Mouse (Mus musculus) heart, embryonic 16.5 days (tissue): ENCODE results near the gene Tspan31. TPM values are rescaled to one million over a fixed set of nuclear protein-coding genes. Genes with fewer than 3 reads are reported as not detected.
A peak's percentile ranks its signal among the peaks of the same experiment; 100 is the strongest.

Source experiments
- ATAC-seq: fragments of 200-750 bp; cut with Nextera tagmentation; replicated peaks from 2 replicates; pipeline ENCODE4 v1.8.0; 2017; ENCODE audit warnings: moderate number of reproducible peaks; ENCODE audit not compliant: insufficient read depth, low FRiP score; ENCODE audit errors: extremely low read depth
- H3K27ac ChIP-seq: fragments of 300-500 bp; sonication (generic); 2 replicates; pipeline ENCODE4 v1.5.1; 2014; ENCODE audit warnings: mild to moderate bottlenecking, low read length, control low read depth, moderate library complexity
- H3K27me3 ChIP-seq: fragments of 300-500 bp; sonication (generic); 2 replicates; pipeline ENCODE4 v1.6.1; 2014; ENCODE audit warnings: low read length, mixed read lengths; ENCODE audit not compliant: control insufficient read depth, insufficient read depth
- H3K36me3 ChIP-seq: fragments of 300-500 bp; sonication (generic); 2 replicates; pipeline ENCODE4 v1.6.1; 2014; ENCODE audit not compliant: control insufficient read depth, insufficient read depth
- H3K4me1 ChIP-seq: fragments of 300-500 bp; sonication (generic); 2 replicates; pipeline ENCODE4 v1.6.1; 2014; ENCODE audit warnings: low read length, mixed read lengths; ENCODE audit not compliant: control insufficient read depth, insufficient read depth
- H3K4me2 ChIP-seq: fragments of 300-500 bp; sonication (generic); 2 replicates; pipeline ENCODE4 v1.6.1; 2014; ENCODE audit warnings: low read depth, mild to moderate bottlenecking, control low read depth, low read length
- H3K4me3 ChIP-seq: fragments of 300-500 bp; sonication (generic); 2 replicates; pipeline ENCODE4 v1.5.1; 2014; ENCODE audit warnings: mild to moderate bottlenecking, control low read depth, low read length
- H3K9ac ChIP-seq: fragments of 300-500 bp; sonication (generic); 2 replicates; pipeline ENCODE4 v1.6.1; 2014; ENCODE audit warnings: low read length, control low read depth
- H3K9me3 ChIP-seq: fragments of 300-500 bp; sonication (generic); replicated peaks from 2 replicates; pipeline ENCODE4 v1.6.1; 2016; ENCODE audit warnings: low read length; ENCODE audit not compliant: control insufficient read depth
- WGBS: fragments of 180-500 bp; shearing (Covaris S2); extraction: QIAGEN DNeasy Blood & Tissue Kit; methylation state at CpG from one replicate; pipeline ENCODE4 v1.1.7; 2014; 5-methylcytosine and 5-hydroxymethylcytosine counted together
- polyA plus RNA-seq: library from polyadenylated mRNA; unstranded; fragments of >200 nt; fragmentation: Nextera tagmentation; extraction: Ambion mirVana; gene quantifications from 2 replicates; pipeline ENCODE4 v1.2.1, GENCODE M21; 2015

Tspan31 gene
- polyA plus RNA-seq, 1 experiment from 2014 or later: 112 TPM

- no peak overlapping the region for H3K9ac ChIP-seq
- H3K4me3 ChIP-seq: no peak overlapping the region
- no peaks in the 10 kb centered on the region for H3K9me3 ChIP-seq
- H3K36me3 ChIP-seq: 0 out of 2 replicates have a peak, but pooled peaks cover 4% of the 10 kb centered on the region
- ATAC-seq: no peak
- 68% methylated on average over 7 of the region's 7 CpGs for WGBS
- no peaks in the 10 kb centered on the region for H3K4me1 ChIP-seq
- H3K27me3 ChIP-seq: no peaks in the 10 kb centered on the region
- H3K27ac ChIP-seq: no peak overlapping the region
- no peak overlapping the region for H3K4me2 ChIP-seq
These were observed 33.6 kb upstream of the Tspan31 start for GRCm38 (mm10) chr10:127103631-127104030.

- 76% methylated on average over 6 of the region's 6 CpGs for WGBS
- Histone ChIP-seq H3K27ac (no peak overlapping the region), H3K4me3 (no peak overlapping the region), H3K4me1 (no peaks in the 10 kb centered on the region), H3K9me3 (no peaks in the 10 kb centered on the region), H3K4me2 (no peak overlapping the region), H3K27me3 (no peaks in the 10 kb centered on the region), H3K36me3 (peaks cover 9% of the 10 kb centered on the region), H3K9ac (no peak overlapping the region)
- ATAC-seq: no peak
These were observed 31.1 kb upstream of the Tspan31 start for GRCm38 (mm10) chr10:127101151-127101550.

GRCm38 (mm10) chr10:127100414-127100813 lies 30.4 kb upstream of the Tspan31 start:
- Histone ChIP-seq H3K36me3 (peaks cover 12% of the 10 kb centered on the region), H3K27ac (no peak overlapping the region), H3K9ac (no peak overlapping the region), H3K4me1 (no peaks in the 10 kb centered on the region), H3K4me2 (no peak overlapping the region), H3K27me3 (no peaks in the 10 kb centered on the region), H3K9me3 (no peaks in the 10 kb centered on the region), H3K4me3 (no peak overlapping the region)
- 76% methylated on average over 8 of the region's 8 CpGs for WGBS
- ATAC-seq: no peak

GRCm38 (mm10) chr10:127099868-127100267 lies 29.8 kb upstream of the Tspan31 start:
- no peak overlapping the region for H3K27ac ChIP-seq
- WGBS: 89% methylated on average over 15 of the region's 15 CpGs
- no peak for ATAC-seq
- H3K36me3 ChIP-seq: peaks cover 12% of the 10 kb centered on the region
- no peak overlapping the region for H3K9ac ChIP-seq
- H3K4me3 ChIP-seq: no peak overlapping the region
- no peaks in the 10 kb centered on the region for H3K9me3 ChIP-seq
- H3K27me3 ChIP-seq: no peaks in the 10 kb centered on the region
- no peak overlapping the region for H3K4me2 ChIP-seq
- H3K4me1 ChIP-seq: peaks cover 3% of the 10 kb centered on the region; the same call in 1 of the 2 replicates

- no peak overlapping the region for H3K4me3 ChIP-seq
- H3K27me3 ChIP-seq: no peaks in the 10 kb centered on the region
- no peaks in the 10 kb centered on the region for H3K9me3 ChIP-seq
- H3K27ac ChIP-seq: no peak overlapping the region
- H3K4me2 ChIP-seq: no peak overlapping the region
- WGBS: 85% methylated on average over 10 of the region's 10 CpGs
- peaks cover 8% of the 10 kb centered on the region for H3K4me1 ChIP-seq
- peaks cover 12% of the 10 kb centered on the region for H3K36me3 ChIP-seq
- ATAC-seq: no peak
- H3K9ac ChIP-seq: no peak overlapping the region
These were observed 29.1 kb upstream of the Tspan31 start for GRCm38 (mm10) chr10:127099191-127099590.

- Histone ChIP-seq H3K4me3 (no peak overlapping the region), H3K4me1 (peaks cover 10% of the 10 kb centered on the region), H3K4me2 (no peak overlapping the region), H3K9me3 (no peaks in the 10 kb centered on the region), H3K27ac (no peak overlapping the region), H3K27me3 (peaks cover 4% of the 10 kb centered on the region; the same call in 1 of the 2 replicates), H3K36me3 (peaks cover 12% of the 10 kb centered on the region), H3K9ac (no peak overlapping the region)
- WGBS: 77% methylated on average over 20 of the region's 20 CpGs
- ATAC-seq: no peak
These were observed 28.4 kb upstream of the Tspan31 start for GRCm38 (mm10) chr10:127098514-127098913.

- Histone ChIP-seq H3K9me3 (no peaks in the 10 kb centered on the region), H3K9ac (no peak overlapping the region), H3K4me3 (no peak overlapping the region), H3K4me2 (no peak overlapping the region), H3K36me3 (peaks cover 9% of the 10 kb centered on the region), H3K27me3 (peaks cover 43% of the 10 kb centered on the region), H3K4me1 (peaks cover 15% of the 10 kb centered on the region), H3K27ac (no peak overlapping the region)
- WGBS: 24% methylated on average over 7 of the region's 7 CpGs
- 0 out of 2 replicates have a peak, but pooled peaks have one; percentile 18 for ATAC-seq
These were observed 24.3 kb upstream of the Tspan31 start for GRCm38 (mm10) chr10:127094382-127094802.

- peaks cover 51% of the 10 kb centered on the region for H3K27me3 ChIP-seq
- no peak overlapping the region for H3K4me2 ChIP-seq
- H3K36me3 ChIP-seq: peaks cover 8% of the 10 kb centered on the region
- WGBS: 61% methylated on average over 4 of the region's 4 CpGs
- H3K4me3 ChIP-seq: no peak overlapping the region
- H3K9ac ChIP-seq: no peak overlapping the region
- no peaks in the 10 kb centered on the region for H3K9me3 ChIP-seq
- H3K4me1 ChIP-seq: peaks cover 15% of the 10 kb centered on the region
- H3K27ac ChIP-seq: no peak overlapping the region
- no peak for ATAC-seq
These were observed 22.7 kb upstream of the Tspan31 start for GRCm38 (mm10) chr10:127092742-127093141.

GRCm38 (mm10) chr10:127091507-127092396 lies 21.7 kb upstream of the Tspan31 start:
- H3K27ac ChIP-seq: no peak overlapping the region
- 10% methylated on average over 49 of the region's 51 CpGs for WGBS
- H3K27me3 ChIP-seq: peaks cover 56% of the 10 kb centered on the region
- H3K4me2 ChIP-seq: peak overlapping the region; percentile 49
- H3K36me3 ChIP-seq: peaks cover 8% of the 10 kb centered on the region
- 0 out of 2 replicates have a peak, but pooled peaks have one; percentile 37 for ATAC-seq
- no peaks in the 10 kb centered on the region for H3K9me3 ChIP-seq
- H3K4me1 ChIP-seq: peaks cover 15% of the 10 kb centered on the region
- H3K9ac ChIP-seq: no peak overlapping the region
- peak overlapping the region; percentile 32 for H3K4me3 ChIP-seq
